Mouse (Mus musculus): ENCODE measurements around the gene Htatip2. TPM values are rescaled to one million over a fixed set of nuclear protein-coding genes. Genes with fewer than 3 reads are reported as not detected.
A peak's percentile ranks its signal among the peaks of the same experiment; 100 is the strongest.

Gene Htatip2
- polyA plus RNA-seq, 1 experiment from 2014 or later, result 37.0 TPM

DNA sequence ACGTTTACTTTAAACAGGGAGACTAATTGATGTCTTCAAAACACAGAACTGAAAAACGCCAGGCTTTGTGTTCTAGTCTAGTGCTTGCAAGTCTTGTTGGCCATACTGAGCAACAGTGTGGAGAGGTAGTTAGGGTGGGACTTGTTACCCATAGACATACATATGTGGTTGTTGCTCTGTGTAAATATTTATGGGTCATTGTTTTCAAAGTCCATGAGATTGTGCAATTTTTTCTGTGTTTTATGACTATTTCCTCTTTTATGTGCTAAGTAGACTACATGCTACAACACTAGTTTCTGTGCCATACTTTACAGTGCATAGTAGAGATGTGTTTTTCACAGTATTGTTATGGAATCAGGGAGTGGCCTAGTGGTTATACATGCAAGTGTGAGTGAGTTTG, 35.4 kb downstream of the Htatip2 start:
- Histone ChIP-seq H3K4me1 (no peaks in the 10 kb centered on the region), H3K9me3 (replicated peaks) (no peaks in the 10 kb centered on the region), H3K36me3 (peaks cover 93% of the 10 kb centered on the region), H3K4me2 (no peak overlapping the region), H3K9ac (no peak overlapping the region), H3K4me3 (no peak overlapping the region), H3K27ac (no peak overlapping the region), H3K27me3 (replicated peaks) (no peaks in the 10 kb centered on the region)
- WGBS (ENCODE audit: insufficient replicate concordance), result 81% methylated on average over 2 of the region's 2 CpGs
- no peak for ATAC-seq

DNA sequence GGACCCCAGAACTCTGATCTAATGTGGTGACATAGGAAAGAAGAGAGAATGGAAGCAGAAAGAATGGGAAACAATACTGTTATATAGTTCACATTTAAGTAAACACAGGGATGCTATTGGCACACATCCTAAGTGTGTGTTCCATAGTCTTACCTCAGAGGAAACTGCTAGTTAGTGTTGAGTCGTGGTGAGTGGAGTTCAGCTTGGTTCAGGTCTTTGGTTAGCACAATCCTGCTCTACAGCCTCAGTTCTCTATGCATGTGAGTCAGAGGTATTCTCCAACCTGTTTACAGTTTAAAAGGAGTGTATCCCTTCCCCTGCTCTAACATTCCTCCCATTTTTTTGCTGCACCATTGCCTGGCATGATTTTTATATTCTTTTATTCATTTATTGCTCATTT, 38.3 kb downstream of the Htatip2 start:
- no peak overlapping the region for H3K4me2 ChIP-seq
- no peak overlapping the region for H3K4me3 ChIP-seq

DNA sequence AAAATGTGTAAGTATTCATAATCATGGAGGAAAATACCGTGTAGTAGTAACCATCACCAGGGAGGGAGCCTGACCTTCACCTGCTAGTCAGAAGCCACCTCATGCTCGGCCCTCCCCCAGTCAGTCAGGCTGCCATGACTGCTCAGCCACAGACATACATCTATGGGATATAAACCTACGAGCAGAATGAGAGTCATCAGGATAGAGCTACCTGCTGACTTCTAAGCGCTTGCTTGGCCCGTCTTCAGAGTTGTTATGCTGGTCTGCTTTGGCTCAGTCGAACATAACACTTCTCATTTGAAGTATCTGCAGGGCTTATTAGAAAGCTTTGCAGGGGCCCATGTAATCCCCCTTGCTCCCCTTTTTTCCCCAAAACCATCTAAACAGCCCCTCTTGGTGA, 44.6 kb downstream of the Htatip2 start:
- whole genome bisulfite sequencing (ENCODE audit: insufficient replicate concordance), result 77% methylated on average over 6 of the region's 6 CpGs

More for the DNA sequence above, 38.3 kb downstream of the Htatip2 start:
- 58% methylated on average over 1 of the region's 1 CpGs for WGBS (ENCODE audit: insufficient replicate concordance)
- peaks cover 91% of the 10 kb centered on the region for H3K36me3 ChIP-seq
- no peaks in the 10 kb centered on the region for H3K9me3 ChIP-seq (replicated peaks)
- H3K27me3 ChIP-seq (replicated peaks), result no peaks in the 10 kb centered on the region
- ATAC-seq, result no peak
- no peaks in the 10 kb centered on the region for H3K4me1 ChIP-seq
- H3K9ac ChIP-seq, result no peak overlapping the region
- no peak overlapping the region for H3K27ac ChIP-seq

DNA sequence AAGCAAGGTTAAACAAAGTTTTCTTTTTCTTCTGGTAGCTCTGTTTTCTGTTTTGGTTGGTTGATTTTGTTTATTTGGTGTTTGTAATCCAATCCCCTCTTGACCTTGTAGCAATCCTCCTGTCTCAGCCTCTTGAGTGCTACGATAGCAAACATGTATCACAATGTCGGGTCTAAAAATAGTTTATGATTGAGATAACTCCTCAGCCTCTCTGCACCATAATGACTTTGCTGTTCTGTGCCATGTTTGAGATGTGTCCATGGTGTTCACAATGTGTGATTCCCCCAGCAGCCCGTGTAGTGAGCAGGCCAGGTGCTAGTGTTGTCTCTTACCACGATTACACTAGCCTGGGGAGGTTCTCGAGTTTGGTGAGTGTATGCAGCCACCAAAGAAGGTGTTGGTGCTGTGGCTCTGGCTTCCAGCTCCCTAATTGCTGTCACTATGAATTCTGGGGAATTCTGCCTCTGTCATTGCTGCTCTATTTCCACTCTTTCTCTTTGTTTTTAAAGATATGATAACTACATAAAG, 45.8 kb downstream of the Htatip2 start:
- no peaks in the 10 kb centered on the region for H3K27me3 ChIP-seq (replicated peaks)
- 32% methylated on average over 5 of the region's 5 CpGs for WGBS (ENCODE audit: insufficient replicate concordance)
- peaks cover 65% of the 10 kb centered on the region for H3K36me3 ChIP-seq
- no peaks in the 10 kb centered on the region for H3K9me3 ChIP-seq (replicated peaks)
- ATAC-seq, result peak; percentile 35; the same call in 1 of the 2 replicates
- H3K4me3 ChIP-seq, result no peak overlapping the region
- 0 out of 2 replicates have a peak overlapping the region, but pooled peaks have one; percentile 4 for H3K4me2 ChIP-seq
- no peak overlapping the region for H3K9ac ChIP-seq
- H3K4me1 ChIP-seq, result peaks cover 41% of the 10 kb centered on the region
- H3K27ac ChIP-seq, result no peak overlapping the region

More for the DNA sequence above, 44.6 kb downstream of the Htatip2 start:
- peaks cover 41% of the 10 kb centered on the region for H3K4me1 ChIP-seq
- no peak overlapping the region for H3K27ac ChIP-seq
- H3K9ac ChIP-seq, result no peak overlapping the region
- no peak overlapping the region for H3K4me3 ChIP-seq
- no peaks in the 10 kb centered on the region for H3K9me3 ChIP-seq (replicated peaks)
- H3K27me3 ChIP-seq (replicated peaks), result no peaks in the 10 kb centered on the region
- H3K4me2 ChIP-seq, result no peak overlapping the region
- ATAC-seq, result no peak
- H3K36me3 ChIP-seq, result peaks cover 65% of the 10 kb centered on the region

DNA sequence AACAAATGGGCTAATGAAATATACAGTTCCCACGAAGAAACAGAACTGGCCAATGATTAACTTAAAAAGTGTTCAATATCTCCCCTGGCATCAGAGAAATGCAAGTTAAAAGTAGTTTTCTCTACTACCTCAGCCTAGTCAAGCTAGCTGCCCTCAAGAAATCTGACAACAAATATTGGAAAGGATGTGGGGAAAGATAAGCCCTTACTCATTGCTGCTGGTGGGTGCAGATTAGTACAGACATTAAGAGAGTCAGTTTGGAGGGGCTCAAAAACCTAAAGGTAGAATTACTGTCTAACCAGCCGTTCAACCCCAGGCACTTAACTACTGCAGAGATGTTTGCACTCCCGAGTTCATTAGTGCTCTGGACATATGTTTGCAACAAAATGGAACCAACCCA, 46.7 kb downstream of the Htatip2 start:
- 0 out of 2 replicates have a peak overlapping the region, but pooled peaks have one; percentile 58 for H3K27ac ChIP-seq
- H3K4me1 ChIP-seq, result peaks cover 41% of the 10 kb centered on the region
- H3K9me3 ChIP-seq (replicated peaks), result no peaks in the 10 kb centered on the region
- H3K36me3 ChIP-seq, result peaks cover 64% of the 10 kb centered on the region
- 25% methylated on average over 3 of the region's 3 CpGs for WGBS (ENCODE audit: insufficient replicate concordance)
- no peak overlapping the region for H3K9ac ChIP-seq
- H3K4me2 ChIP-seq, result peak overlapping the region; percentile 6; the same call in 1 of the 2 replicates
- H3K27me3 ChIP-seq (replicated peaks), result no peaks in the 10 kb centered on the region
- H3K4me3 ChIP-seq, result no peak overlapping the region
- ATAC-seq, result peak; percentile 65

DNA sequence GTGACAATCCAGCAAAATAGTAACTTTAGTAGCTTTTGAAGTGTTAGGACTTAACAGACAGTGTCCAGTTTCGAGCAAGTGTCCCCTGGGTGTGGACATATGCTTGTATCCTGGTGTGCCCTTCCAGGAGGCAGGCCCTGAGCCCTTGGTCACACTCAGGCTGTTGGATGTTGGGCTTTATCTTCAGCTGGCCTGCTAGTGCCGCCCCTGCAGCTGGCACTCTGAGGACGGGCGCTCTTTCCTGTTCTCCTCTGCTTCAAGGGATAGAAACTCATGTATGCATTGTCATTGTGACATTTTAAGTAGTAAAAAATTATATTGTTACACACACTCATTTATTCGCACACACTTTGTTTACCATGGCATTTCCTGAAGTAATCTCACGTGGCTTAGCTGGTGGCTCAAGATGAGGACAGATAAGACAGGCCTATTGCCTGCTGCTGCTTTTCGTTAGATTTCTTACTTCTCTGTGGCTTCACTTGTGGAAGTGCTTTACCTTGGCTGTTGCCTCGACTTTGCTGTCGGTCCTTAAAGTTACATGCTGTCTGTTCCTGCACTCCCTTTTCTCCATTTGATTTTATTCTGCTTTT, 48.3 kb downstream of the Htatip2 start:
- H3K4me2 ChIP-seq, result no peak overlapping the region
- peaks cover 41% of the 10 kb centered on the region for H3K4me1 ChIP-seq
- 40% methylated on average over 9 of the region's 9 CpGs for WGBS (ENCODE audit: insufficient replicate concordance)
- no peak overlapping the region for H3K4me3 ChIP-seq
- no peaks in the 10 kb centered on the region for H3K9me3 ChIP-seq (replicated peaks)
- no peak overlapping the region; the same call in 1 of the 2 replicates for H3K9ac ChIP-seq
- H3K27ac ChIP-seq, result no peak overlapping the region
- ATAC-seq, result no peak
- no peaks in the 10 kb centered on the region for H3K27me3 ChIP-seq (replicated peaks)
- H3K36me3 ChIP-seq, result peaks cover 60% of the 10 kb centered on the region

DNA sequence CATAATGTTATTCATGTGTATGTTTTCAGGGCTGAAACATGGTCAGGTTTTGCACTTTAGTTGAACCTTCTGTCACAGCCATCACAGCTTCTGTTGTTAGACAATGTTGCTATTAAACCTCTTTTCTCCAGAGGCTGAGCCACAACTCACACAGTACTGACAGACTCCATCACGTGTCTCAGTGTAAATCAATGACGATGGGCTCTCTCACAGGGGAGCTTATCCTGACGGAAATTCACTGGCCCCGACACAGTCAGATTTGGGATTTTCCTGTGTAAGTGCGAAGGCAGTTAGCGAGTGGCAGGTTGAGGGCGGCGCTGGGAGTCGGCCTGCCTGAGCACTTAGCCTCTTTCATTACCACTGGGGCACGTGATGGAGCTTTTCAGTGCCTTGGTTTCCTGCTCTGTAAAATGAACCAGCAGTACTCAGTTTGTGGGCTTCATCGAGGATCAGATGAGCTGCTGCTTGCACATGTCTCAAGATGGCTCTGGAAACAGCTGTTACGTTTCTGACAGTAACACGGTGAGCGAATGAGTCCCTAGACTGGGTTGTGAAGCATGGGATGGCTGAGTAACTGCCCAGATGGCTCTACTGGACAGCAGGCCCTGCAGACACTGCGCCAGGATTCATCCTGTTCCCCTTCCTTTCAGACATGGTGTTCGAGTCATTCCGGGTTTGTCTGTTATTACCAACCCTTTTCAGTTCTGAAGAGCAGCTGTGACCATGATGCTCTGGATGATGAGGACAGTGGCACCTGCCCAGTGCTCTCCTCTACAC, 49.1 kb downstream of the Htatip2 start:
- Histone ChIP-seq H3K4me2 (no peak overlapping the region), H3K9ac (no peak overlapping the region), H3K4me1 (peaks cover 41% of the 10 kb centered on the region), H3K9me3 (replicated peaks) (no peaks in the 10 kb centered on the region), H3K27ac (no peak overlapping the region), H3K4me3 (no peak overlapping the region), H3K36me3 (peaks cover 61% of the 10 kb centered on the region), H3K27me3 (replicated peaks) (no peaks in the 10 kb centered on the region)
- no peak for ATAC-seq
- WGBS (ENCODE audit: insufficient replicate concordance), result 90% methylated on average over 17 of the region's 17 CpGs

DNA sequence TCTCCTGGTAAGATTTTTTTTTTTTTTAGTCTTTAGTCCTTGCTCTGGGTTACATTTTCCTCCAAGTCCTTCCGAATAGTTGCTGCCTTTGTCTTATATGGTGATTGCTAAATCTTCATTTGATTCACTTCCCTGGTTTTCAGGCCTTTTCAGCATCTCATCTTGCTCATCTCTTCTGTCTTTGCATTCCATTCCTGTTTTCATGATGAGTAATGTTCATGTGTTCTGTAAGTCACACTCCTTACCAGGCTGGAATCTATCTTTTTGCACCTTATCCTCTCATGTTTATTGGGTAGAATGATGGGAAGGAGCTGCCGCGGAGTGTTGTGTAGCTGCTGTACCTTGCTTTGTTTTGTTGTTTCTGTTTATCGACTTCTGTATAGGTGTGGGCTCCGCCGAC, 50.2 kb downstream of the Htatip2 start:
- no peaks in the 10 kb centered on the region for H3K9me3 ChIP-seq (replicated peaks)
- no peak for ATAC-seq
- no peak overlapping the region for H3K4me3 ChIP-seq
- H3K9ac ChIP-seq, result no peak overlapping the region
- peaks cover 58% of the 10 kb centered on the region for H3K36me3 ChIP-seq
- no peak overlapping the region for H3K4me2 ChIP-seq
- H3K4me1 ChIP-seq, result peaks cover 33% of the 10 kb centered on the region
- 83% methylated on average over 6 of the region's 6 CpGs for WGBS (ENCODE audit: insufficient replicate concordance)
- H3K27ac ChIP-seq, result no peak overlapping the region
- no peaks in the 10 kb centered on the region for H3K27me3 ChIP-seq (replicated peaks)

DNA sequence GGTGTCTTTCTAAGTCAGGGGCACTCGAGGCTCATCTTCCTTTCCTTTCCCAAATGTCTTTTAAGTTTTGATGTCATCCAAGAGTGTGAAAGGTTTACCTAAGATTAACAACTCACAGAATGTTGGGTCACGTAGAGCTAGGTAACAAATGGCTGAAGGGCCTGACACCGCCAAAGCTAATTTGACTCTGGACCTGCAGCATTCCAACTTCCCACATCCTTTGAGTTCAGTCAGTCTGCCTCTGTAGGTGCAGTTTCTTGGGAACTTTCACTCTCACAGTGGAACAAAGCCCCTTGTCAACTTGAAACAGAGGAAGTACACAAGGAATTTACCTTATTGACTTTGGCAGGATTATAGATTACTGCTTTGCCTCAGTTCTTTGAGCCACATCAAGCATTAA, 50.6 kb downstream of the Htatip2 start:
- ATAC-seq, result no peak
- H3K36me3 ChIP-seq, result peaks cover 62% of the 10 kb centered on the region
- no peak overlapping the region for H3K27ac ChIP-seq
- H3K9me3 ChIP-seq (replicated peaks), result no peaks in the 10 kb centered on the region
- WGBS (ENCODE audit: insufficient replicate concordance), result 70% methylated on average over 3 of the region's 3 CpGs
- no peaks in the 10 kb centered on the region for H3K27me3 ChIP-seq (replicated peaks)
- no peak overlapping the region for H3K4me2 ChIP-seq
- H3K9ac ChIP-seq, result no peak overlapping the region
- H3K4me3 ChIP-seq, result no peak overlapping the region
- H3K4me1 ChIP-seq, result peaks cover 29% of the 10 kb centered on the region

DNA sequence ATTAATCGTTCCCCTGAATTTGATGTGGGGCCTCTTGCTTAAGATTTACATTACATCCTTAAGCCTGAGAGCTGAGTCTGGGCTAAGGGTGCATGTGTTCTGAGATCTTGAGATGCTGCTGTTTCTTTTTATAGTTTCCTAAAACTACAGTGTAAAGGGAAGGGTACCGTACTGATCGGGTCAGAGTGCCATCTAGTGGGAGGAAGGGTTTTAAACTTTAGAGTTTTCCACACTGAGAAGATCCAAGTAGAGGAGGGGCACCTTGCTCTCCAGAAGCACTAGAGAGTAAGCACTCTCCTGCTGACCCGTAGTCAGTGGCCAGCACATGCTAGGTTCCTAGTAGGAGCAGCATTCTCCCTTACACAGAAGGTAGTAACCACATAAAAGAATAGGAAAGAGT, 52.4 kb downstream of the Htatip2 start:
- ATAC-seq, result no peak
- H3K27me3 ChIP-seq (replicated peaks), result no peaks in the 10 kb centered on the region
- no peaks in the 10 kb centered on the region for H3K9me3 ChIP-seq (replicated peaks)
- 64% methylated on average over 4 of the region's 4 CpGs for WGBS (ENCODE audit: insufficient replicate concordance)
- no peak overlapping the region for H3K27ac ChIP-seq
- H3K4me2 ChIP-seq, result no peak overlapping the region
- H3K4me3 ChIP-seq, result no peak overlapping the region
- peaks cover 66% of the 10 kb centered on the region for H3K36me3 ChIP-seq
- H3K4me1 ChIP-seq, result peaks cover 11% of the 10 kb centered on the region
- H3K9ac ChIP-seq, result no peak overlapping the region

DNA sequence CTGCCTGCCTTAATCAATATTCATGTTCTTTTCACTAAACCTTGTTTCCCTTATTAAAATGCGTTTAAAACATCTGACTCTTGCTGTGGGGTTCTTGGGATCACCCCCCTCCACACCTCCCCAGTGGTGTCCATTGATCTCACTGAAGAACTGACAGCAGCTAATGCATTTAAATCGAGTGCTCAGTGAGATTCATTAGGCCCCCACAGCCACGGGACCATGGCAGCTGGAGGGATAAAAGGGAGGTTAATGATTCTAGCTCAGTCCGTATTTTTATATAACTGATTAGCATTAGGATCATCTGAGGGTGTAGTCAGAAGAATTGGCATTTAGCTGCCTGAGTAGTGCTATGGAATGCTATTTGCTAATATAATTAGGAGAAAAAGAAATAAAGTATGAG, 60.5 kb downstream of the Htatip2 start:
- ATAC-seq, result no peak
- Histone ChIP-seq H3K36me3 (peaks cover 60% of the 10 kb centered on the region), H3K27ac (no peak overlapping the region), H3K27me3 (replicated peaks) (no peaks in the 10 kb centered on the region), H3K9me3 (replicated peaks) (no peaks in the 10 kb centered on the region), H3K4me2 (no peak overlapping the region), H3K4me3 (no peak overlapping the region), H3K9ac (no peak overlapping the region), H3K4me1 (no peaks in the 10 kb centered on the region)
- 77% methylated on average over 4 of the region's 4 CpGs for WGBS (ENCODE audit: insufficient replicate concordance)

DNA sequence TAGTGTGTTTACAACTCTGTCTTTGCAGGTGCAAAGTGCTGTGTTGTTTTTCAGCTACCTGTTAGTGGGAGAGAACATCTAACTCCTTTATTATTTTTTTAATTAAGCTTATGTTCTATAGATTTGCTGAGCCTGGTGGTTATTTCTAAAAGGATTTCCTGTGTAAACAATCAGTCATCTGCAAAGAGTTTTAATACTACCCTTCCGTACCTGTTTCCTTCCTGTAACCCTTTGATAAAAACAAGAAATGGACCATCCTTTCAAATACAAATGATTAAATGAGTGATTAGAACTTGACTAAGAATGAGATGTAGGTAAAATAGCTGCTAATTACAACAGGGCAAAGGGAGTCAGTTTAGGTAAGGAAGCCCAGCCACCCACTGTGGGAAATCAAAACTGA, 62.5 kb downstream of the Htatip2 start:
- H3K4me3 ChIP-seq, result no peak overlapping the region
- peaks cover 58% of the 10 kb centered on the region for H3K36me3 ChIP-seq
- no peak for ATAC-seq
- no peak overlapping the region for H3K9ac ChIP-seq
- H3K27me3 ChIP-seq (replicated peaks), result no peaks in the 10 kb centered on the region
- H3K27ac ChIP-seq, result no peak overlapping the region
- no peaks in the 10 kb centered on the region for H3K4me1 ChIP-seq
- H3K4me2 ChIP-seq, result no peak overlapping the region
- no peaks in the 10 kb centered on the region for H3K9me3 ChIP-seq (replicated peaks)
- WGBS (ENCODE audit: insufficient replicate concordance), result 85% methylated on average over 1 of the region's 1 CpGs
